Mouse (Mus musculus): ENCODE data around the gene Fam69a.
"Not testable (repeated sequence)": the region's sequence is repeated elsewhere in the genome, so short reads cannot be mapped to it uniquely, and the experiment has no call there.

Fam69a gene

DNA sequence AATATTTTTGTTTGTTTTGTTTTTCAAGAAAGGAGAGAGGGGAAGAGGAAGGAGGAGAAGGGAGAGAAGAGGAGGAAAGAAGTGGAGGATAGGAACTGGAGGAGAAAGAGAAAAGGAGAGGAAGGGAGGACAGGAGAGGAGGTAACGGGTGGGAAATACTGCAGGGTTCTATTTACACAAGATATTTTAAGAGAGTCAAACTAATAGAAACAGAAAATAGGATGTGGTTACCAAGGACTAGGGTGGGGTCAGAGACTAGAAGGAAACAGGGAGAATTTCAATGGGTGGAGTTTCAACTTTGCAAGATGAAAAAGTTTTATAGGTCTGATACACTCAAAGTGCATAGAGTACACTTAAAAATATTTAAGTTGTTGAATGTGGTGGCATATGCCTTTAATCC, 7.0 kb downstream of the Fam69a start:
- DNase-seq = no peak

DNA sequence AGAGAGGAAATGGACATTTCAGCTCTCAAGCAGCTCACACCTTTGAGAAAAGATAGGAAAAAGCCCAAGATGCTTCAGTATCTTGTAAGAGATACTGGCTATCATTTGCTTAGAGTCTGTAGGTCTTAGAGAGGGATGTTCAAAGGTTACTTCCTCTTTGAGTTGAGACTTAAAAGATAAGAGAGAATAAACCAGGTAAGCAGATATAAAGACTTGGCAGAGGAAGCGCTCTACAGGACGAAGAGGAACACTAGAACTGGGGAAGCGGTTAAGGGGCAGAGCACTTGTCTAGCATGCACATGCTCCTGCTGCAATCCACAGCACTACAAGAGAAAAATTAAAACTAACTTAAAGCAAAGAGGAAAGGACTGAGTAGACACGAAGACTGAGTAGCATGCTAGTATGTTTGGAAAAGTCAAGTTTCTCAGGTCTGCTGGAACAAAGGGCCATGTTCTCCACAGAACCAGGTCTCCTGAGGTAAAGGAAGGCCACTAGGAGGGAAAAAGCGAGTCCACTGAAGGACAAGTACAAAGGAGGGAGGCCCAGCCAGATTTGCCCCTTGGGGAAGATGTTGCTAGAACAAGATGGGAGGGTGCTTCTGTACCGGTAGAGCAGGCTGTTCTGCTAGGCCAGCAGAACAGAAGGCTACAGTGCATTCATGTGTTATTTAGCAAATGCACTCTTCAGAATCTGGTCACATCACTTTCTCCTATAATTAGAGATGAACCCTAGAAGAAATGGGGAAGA, 8.4 kb downstream of the Fam69a start:
- no peak for DNase-seq

DNA sequence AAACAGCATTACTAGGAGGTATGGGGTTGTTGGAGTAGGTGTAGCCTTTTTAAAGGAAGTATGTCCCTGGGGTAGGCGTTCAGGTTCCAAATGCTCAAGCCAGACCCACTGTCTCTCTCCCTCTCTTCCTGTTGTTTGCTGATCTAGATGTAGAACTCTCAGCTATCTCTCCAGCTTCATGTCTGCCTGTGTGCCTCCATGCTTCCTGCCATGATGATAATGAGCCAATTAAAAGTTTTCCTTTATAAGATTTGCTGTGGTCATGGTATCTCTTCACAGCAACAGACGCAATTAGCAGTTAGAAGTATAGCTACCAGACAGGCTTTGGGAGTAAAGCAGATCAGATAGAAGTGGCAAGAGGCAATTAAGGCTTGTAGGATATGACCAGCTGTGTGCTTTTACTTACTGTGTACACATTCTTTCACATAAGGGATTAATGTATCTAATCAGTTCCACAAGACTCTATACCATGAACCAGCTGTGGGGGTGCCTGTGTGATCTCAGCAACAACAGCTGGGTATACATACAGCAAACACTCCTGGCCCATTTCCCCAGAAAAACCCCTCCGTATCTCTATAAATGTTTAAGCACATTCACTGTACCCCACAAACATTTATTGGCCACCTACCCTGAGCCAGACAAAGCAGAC, 9.1 kb downstream of the Fam69a start:
- DNase-seq = no peak

DNA sequence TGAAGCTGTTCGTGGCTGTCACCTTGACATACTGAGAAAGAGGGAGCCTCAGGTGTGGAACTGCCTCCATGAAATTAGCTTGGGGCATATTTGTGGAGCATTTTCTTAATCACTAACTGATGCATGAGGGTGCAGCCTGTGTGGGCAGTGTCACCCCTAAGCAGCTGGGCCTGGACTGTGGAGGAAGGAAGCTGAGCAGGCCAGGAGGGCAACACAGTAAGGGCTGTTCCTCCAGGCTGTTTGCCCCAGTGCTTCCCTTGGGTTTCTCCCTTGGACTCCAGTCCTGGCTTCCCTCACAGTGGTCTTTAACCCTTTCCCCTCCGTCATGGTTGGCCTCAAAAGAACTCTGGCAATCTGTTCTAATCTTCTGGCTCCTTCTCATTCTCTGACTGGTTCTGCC, 13.6 kb downstream of the Fam69a start:
- no peak for DNase-seq

DNA sequence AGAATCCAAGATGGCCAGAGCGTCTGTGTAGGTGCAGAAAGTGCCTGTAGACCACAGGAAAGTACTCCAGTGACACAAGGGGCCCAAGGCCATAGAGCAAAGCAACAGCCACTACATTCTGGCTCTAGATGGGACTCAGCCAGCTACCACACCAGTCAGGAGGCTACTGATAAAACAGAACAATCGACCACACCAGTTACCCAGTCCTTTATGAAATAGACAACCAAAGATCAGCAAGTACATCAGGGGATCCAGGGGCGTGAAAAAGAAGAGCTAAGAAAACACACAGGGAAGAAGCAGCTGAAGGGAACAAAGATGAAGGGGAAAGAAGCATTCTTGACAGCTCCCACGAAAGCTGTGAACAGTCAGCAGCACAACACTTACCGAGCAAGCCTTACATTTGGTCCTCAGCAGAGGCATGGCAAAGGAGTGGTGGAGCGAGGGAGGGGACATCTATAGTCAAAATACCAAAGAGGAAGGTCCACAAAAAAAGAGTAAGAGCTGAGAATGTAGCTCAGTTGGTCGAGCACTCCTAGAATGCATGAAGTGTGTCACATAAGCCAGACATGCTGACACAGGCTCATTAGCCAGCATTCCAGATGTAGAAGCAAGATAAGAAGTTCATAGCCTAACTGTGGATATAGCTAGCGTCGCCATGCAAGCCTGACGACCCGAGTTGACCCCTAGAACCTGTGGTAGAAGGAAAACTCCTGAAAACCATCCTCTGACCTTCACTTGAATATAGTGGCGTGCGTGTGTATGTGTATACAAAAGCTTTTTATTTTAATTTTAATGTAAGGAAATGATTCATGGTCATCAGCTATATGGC, 14.2 kb downstream of the Fam69a start:
- DNase-seq = no peak

DNA sequence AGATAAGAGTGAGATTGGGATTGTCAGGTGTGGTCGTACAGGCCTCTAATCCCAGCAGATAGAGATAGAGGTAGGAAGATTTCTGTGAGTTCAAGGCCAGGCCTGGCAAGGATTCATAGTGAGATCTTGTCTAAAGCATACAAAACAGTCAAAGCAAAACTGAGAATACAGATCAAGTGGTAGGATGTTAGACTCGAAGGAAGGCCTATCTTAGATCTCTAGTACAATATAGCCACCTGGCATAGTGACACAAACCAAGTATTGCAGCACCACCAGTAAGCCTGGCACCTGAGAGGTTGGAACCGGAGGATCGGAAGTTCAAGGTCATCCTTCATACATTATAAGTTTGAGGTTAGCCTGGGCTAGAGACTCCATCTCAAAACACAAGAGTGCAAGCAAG, 15.8 kb downstream of the Fam69a start:
- no peak for DNase-seq

DNA sequence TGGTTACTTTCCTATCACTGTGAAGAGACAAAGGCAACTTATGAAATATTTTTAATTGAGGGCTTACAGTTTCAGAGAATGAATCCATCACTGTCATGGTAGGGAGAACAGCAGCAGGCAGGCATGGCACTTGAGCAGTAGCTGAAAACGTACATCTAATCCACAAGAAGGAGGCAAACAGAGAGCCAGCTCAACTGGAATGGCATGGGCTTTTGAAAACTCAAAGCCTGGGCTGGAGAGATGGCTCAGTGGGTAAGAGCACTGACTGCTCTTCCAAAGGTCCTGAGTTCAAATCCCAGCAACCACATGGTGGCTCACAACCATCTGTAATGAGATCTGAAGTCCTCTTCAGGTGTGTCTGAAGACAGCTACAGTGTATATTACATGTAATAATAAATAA, 17.1 kb downstream of the Fam69a start:
- DNase-seq = not testable (repeated sequence)

DNA sequence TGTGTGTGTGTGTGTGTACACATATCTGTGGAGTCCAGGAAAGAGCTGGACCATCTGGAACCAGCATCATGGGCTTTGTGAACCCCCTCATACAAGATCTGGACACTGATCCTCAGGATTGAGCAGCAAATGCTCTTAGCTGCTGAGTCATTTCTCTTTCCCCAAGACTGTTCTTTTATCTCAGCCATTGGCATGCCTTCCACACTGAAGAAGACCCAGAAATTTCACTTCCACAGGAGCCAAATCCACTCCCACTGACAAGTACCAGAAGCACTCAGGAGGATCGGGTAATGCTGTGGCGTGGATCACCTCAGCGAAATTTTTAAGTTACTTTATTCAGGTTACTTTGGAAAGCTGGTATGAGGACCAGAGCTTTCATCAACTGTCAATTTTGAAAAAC, 18.8 kb downstream of the Fam69a start:
- DNase-seq = no peak

DNA sequence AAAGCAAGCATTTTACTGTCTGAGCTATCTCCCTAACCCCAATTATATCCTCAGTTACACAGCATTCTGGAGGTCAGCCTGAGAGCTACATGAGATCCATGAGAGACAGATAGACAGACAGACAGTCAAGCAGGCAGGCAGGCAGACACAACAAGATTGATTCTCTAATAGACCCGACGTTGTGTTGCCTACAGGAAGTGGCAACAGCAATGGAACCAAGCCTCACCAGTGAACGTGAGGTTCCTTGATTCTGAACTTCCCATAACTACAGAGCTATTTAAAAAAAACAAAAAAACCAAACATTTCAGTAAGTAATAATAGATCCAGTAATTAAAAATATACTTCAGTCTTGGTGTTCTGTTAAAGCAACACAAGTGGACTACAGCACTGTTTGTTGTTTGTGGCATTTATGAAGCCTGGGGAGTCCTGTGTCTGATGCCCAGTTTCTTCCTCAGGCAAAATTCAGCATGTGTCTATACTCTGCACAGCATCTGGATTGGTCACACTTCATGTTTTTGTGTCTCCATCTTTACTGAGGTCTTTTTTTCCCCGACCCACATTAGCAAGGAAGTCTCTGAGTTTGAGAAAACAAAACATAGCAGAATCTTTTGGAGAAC, 19.9 kb downstream of the Fam69a start:
- DNase-seq = no peak

DNA sequence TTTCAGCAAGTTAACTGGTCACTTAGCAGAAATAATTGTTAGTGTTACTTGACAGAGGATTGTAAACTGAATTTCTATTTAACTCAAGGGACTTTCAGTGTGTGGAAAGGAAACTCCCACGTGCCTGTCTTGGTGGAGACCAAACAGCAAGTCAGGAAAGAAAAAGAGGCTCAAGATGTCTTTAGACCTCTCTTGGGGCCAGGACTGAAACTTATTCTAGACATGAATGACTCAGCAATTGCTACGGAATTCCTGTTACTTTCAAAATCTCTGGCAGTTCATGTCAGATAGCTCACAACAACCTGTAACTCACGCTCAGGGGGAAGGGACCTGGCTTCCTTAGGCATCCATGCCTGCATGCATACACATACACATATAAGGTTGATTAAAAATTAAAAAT, 20.7 kb downstream of the Fam69a start:
- DNase-seq = no peak

DNA sequence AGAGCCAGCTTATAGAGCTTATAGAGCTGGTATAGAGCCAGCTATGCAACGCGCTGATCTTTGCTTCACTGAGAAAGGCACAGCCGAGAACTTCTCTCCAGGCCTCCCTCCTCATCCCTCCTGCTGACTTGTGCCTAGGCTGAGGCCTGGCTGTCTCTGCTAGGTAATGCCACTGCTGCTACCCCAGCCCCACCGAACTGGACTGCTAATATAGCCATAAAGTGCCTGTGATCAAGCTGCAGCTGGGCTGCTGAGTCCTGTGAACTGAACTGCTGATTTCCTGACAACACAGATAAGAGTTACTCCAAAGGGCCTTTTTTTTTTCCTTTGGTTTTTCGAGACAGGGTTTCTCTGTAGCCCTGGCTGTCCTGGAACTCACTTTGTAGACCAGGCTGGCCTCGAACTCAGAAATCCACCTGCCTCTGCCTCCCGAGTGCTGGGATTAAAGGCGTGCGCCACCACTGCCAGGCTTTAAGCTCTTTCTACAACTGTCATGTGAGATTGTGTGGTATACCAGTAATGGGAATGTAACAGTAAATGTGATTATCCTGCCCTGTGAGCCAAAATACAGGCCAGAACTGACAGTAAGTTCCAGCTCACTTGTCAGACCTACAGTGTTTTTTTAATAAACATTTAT, 21.4 kb downstream of the Fam69a start:
- DNase-seq = no peak

DNA sequence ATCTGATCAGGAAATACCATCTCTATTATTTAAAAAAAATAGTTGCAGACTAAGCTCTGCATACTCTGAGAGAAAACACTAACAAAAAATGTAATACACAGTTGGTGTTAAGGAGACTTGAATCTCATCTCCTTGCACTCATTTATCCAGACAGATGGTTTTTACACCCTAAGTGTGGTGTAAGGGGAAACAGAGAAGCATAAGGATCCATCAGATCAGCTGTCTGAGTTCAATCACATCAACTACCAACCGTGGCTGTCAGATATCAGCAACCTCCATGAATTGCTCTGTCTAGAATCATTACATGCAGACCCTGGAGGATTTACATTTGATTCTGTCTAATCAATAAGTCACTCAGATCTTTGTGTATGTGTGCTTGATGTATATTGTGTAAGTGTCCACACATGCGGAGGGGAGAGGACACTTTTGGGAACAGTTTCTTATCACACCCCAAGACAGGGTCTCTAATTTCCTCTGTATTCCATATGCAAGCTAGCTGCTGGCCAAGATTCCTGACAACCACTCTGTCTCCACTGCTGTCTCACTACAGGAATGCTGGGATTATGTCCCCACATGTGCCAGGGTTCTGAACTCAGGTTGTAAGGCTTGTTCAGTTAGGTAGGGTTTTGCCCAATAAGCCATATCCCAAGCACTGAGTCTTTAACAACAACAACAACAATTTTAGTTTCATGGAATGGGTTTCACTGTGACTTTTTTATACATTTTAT, 22.7 kb downstream of the Fam69a start:
- DNase-seq = no peak

DNA sequence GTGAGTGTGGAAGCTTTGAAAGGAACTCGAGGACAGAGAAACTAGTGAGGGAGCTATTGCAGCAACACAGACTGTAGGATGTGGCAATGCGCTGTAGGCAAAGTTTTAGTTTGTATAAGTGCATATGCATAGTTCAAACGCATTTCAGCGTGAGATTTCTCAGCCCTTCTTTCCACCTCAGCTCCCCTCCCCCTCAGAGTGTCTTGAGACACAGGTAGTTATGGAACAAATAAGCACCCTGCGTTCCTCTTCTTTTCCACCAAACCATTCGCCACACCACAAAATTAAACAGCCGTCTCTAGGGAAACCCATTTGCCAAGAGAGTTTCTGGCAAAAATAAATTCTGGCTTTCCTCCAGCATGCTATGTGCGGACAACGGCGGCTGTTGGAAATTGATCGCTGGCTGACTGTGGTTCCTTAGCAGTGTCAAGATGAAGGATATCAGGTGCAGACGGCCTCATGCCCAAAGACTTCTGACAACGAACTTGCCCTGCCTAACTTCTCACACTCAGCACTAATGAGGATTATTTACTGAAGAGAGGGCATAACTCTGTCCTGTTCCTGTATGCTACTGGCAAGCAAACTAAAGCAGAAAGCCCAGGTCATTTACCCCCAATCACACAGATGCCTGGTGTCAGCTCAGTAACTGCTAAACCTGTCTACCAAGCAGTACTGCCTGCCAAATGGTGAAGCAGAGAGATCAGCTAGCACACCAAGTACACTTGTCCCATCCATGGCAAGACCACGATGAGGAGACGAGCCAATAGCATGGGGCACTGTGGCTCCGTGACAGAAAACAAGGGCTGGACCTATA, 25.2 kb downstream of the Fam69a start:
- peak; percentile 69 to 81 for DNase-seq

DNA sequence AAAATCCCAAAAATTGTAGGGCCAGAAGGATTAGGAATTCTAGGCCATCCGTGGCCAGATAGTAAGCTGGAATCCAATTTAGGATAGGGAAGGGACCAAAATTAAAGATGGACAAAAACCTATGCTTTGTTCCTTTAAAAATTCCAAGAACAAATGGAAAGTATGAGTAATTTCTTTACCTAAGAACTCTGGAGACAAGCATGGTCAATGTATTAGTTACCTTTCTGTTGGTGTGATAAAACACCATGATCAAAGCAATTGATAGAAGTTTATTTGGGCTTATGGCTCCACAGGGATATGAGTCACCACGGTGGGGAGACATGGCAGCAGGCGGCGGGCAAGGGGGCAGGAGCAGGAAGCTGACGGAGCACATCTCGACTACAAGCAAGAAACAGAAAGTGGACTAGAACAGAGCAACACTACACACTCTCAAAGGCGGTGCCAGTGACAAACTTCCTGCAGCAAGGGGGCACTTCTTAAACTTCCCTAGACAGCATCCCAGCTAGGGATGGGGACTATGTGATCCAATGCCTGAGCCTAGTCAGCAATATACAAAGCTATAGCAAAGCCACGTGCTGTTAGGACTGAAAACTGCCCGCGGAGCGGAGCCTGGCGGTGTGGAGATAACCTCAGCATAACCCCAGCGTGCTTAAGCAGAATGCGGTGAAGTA, 26.2 kb downstream of the Fam69a start:
- DNase-seq = no peak

DNA sequence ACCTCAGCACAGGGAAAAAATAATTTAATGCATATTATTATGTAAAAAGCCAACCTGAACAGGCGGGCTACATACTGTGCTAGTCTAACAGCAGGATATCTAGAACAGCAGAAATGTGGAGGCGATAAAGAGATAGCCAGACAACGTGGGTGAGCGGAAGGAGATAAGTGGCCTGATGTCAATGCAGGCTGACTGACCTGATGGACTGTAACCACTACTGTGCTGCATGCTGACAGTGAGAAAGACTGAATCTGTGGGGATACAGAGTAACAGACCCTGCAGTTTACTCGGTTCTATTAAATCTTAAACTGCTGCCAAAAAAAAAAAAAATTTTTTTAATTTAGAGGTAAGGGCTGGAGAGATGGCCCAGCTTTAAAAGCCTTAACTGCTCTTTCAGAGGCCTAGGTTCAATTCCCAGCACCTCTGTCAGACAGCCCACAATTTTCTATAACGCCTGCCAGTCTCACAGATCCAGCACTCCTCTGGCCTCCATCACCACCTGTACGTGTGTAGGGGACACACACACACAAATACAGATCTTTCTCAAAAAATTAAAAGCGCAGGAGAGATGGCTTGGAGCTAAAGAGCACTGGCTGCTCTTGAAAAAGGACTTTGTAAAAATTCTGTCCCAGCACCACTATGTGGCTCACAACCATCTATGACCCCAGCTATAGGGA, 27.1 kb downstream of the Fam69a start:
- DNase-seq = peak; percentile 21 to 38

DNA sequence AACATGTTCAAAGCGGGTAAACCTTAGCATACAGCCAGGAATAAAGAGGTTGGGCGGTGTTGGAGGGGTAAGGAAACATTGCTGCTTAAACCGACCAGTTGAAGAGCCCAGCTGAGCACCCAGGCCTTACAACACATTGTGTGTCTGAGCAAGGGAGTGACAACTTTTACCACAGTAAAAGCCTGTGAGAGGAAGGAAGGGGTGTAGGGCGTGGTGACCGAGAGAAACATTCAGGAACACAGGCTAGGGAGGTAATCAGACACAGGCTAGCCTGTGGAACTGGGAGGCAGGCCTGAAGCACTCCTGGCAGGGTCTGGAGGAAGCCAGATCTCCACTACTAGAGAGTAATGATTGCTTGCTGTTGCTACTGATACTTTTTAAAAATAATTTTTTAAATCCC, 36.2 kb downstream of the Fam69a start:
- DNase-seq = no peak

DNA sequence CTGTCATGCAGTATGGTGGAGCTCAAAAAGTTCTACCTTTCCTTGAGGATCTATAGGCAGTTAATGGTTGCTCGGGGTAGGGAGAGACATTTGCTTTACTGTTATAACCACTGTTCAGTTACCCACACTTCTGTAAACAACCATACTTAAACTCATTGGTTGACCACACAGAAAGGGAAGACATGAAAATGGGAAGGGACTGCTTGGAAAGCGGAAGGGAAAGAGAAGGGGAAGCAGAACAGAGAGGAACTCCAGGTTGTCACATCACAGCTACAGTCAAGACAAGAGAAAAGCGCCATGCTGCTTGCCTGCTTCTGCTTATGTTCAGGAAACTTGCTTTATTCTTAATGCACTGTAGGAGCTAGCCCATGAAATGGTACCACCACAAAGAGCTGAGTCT, 37.3 kb downstream of the Fam69a start:
- no peak for DNase-seq

DNA sequence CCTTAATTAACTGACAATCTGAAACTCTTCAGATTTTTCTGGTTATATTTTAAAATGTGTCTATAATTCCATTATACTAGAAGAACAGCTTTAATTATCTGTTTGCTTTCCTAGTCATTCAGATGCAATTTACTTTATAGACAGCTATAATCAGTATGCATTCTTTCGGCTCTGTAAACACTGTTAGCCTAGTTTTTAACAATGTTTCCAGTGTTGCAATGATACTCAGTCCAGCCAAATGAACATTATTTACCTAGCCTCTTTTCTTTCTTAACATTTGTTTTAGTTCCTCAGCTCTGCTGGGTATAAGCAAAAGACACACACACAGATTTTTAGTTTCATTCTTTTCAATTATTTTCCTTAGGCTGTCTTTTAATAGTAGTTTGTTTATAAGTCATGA, 38.0 kb downstream of the Fam69a start:
- no peak for DNase-seq

DNA sequence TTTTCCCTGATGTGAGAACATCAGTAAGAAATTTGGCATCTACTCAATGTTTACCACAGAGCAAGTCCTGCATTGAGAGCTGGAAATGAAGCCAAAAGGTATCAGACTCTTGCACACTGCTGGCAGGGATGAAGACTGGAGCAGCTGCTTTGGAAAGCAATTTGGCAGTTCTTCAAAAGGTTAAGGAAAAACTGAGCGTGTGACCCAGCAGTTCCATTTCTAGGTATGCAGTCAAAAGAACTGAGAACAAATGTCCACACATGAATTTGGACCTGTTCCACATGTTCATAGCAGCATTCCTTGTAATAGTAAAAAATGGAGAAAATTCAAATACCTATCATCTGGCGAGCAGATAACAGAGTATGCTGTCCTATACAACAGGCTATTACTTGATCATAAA, 39.3 kb downstream of the Fam69a start:
- DNase-seq = peak in 1 of 2 experiments; percentile 57

DNA sequence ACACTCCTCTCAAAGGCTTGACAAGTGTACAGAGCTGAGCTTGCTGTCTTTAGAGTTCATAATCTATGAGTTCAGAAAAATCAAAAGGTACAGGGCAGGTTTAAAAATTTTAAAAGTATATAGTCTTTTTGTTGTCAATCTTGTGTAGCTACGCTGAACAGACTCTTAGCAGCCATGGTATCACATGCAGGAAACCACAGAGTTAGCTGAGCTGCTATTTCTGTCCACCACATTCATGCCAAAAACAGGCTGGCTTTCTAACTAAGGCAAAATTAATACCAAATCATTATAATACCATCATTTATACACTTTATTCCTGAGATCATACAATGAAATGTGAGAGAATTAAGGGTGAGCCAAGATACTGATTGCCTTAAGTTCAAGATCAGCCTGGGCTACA, 40.4 kb downstream of the Fam69a start:
- DNase-seq = no peak
